Mouse (Mus musculus) mouse trophoblast stem cell (cell line): ENCODE data around the gene Kmt5b.

Experiments
- in situ Hi-C, 2 experiments: fragments of 300-500 bp; cut with MseI, MboI; formaldehyde crosslinking; loops; 2 replicates in 1 of 2; 3 replicates in 1 of 2; pipeline ENCODE4 v1.15.1; 2025

The Kmt5b gene

GRCm38 (mm10) chr19:3768697-3769383, 1.6 kb downstream of the Kmt5b start:
- in situ Hi-C loops = no loop called here

DNA sequence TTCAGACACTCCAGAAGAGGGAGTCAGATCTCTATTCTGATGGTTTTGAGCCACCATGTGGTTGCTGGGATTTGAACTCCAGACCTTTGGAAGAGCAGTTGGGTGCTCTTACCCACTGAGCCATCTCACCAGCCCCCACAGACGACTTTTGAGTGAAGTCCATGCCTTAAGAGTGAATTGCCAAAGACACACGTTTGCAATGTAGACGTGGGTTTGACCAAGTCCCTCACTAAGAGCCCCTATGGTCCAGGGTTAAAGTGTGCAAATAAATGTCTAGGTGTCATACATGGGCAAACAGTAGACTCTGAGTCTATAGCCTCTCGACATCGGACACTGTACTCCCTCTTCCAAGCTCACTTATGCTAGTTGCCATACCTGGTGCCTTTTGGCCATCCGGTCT, 2.3 kb downstream of the Kmt5b start:
- in situ Hi-C loops = no loop called here

DNA sequence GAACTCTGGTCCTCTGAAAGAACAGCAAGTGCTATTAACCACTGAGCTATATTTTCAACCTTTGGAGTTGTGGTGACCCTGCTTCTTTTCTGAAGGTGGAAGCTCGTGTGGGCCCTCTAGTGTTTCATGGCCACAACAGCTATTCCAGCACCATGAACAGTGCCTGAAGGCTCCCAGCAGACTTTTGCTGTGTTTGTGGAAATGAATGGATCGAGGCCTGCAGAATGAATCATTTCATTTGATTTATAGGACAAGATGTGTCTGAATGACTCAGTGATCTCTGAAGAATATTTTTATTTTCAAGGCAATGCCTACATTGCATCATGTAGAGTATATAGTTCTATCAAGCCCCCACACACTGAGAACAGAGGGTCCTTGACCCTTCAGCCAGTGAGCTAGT, 6.9 kb downstream of the Kmt5b start:
- in situ Hi-C loops = no loop called here

- in situ Hi-C loops = no loop called here
Measured at GRCm38 (mm10) chr19:3778713-3779112, 11.5 kb downstream of the Kmt5b start.

DNA sequence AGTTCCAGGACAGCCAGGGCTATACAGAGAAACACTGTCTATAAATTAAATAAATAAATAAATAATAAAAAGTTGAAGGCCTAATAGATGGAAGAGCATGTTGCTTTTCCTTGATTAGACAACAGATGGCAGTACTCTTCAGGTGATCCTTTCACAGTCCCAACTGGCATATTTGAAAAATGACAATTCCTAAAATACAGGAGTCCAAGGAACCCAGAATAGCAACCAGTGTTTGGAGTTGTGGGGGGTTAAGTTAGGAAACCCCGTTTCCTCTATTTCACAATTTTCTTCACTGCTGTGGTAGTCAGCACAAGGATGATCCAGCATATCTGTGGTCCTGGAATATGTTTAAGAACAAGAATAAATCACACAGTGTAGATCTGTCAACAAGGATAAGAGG, 22.9 kb downstream of the Kmt5b start:
- in situ Hi-C loops = no loop called here

DNA sequence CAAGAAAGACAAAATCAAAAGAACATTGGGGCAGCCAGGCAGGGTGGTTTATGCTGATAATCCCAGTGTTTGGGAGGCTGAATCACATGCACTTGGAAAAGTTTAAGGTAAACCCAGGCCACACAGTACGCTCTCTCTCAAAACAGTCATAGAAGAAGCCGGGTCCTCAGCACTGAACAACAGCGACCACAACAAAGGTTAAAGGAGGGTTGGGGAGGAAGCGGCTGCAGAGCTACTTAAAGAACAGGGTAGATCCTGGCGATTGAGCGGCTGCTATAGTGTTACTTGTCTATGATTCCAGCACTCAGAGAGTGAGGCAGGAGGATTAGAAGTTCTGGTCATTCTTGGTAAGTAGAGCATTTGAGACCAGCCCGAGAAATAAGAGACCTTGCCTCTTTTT, 38.3 kb downstream of the Kmt5b start:
- in situ Hi-C loops = no loop called here

DNA sequence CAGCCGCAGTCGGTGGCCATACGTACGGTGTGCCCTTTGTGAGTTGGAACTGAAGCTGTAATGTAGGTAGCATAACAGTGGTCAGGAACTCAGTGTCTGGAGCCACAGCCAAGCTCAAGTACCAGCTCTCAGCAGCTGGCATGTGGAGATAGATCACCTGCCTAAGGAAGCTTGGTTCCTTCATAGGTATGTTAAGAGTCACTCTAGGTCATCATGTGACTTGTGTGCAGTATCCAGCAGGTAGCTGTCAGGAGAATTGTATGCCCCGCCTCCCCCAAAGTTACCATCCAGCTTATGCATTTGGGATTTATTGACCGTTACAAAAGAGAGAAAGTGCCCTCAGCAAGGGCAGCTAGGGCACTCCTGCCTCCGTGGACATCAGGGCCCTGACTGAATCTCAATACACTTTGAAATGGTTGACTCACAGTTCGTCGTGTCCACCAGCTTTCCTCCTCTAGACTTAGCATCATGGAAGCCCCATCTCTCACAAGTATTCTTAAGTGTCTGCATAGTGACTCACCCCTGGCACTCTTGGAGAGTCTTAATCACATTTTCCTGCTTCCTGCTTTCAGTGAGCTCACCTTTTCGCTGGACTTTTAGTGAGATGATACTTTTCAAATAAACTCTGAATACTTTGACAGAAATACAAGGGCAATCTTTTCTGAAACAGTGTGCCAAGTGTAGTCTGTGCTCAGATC, 43.5 kb downstream of the Kmt5b start:
- in situ Hi-C loops = no loop called here

DNA sequence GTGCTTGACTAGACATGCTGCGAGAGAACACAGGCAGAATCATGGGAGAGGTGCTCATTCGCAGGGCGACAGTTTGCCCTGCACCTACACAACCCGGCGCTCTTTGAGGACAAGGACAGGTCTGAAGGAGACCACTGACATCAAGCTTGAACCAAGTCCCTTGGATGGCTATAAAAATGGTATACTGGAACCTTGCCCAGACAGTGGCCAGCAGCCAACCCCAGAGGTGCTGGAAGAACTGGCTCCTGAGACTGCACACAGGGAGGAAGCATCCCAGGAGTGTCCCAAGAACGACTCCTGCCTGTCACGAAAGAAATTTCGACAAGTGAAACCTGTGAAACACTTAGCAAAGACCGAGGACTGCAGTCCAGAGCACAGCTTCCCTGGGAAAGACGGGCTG, 47.2 kb downstream of the Kmt5b start:
- in situ Hi-C loops = no loop called here

DNA sequence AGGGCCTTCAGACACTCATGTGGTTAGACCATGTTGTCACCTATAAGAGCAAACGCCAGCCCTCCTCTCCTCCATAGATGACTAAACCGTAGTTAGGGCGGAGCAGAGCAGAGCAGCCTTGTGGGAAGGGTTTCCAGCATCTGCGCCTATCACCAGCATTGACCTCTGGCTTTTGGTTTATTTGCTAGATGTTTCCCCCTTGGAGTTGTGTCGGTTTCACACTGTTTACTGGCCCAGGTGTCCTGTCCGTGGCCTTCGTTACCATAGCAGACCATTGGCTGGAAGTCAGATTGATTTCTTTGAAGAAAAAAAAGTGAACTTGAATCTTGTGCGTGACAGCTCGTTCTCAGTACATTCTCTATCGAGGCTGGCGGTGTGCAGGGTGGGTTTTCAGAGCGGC, 48.6 kb downstream of the Kmt5b start:
- in situ Hi-C loops = no loop called here

GRCm38 (mm10) chr19:3819080-3819479, 51.9 kb downstream of the Kmt5b start:
- in situ Hi-C loops = no loop called here

GRCm38 (mm10) chr19:3819899-3820444, 52.8 kb downstream of the Kmt5b start:
- in situ Hi-C loops = no loop called here

DNA sequence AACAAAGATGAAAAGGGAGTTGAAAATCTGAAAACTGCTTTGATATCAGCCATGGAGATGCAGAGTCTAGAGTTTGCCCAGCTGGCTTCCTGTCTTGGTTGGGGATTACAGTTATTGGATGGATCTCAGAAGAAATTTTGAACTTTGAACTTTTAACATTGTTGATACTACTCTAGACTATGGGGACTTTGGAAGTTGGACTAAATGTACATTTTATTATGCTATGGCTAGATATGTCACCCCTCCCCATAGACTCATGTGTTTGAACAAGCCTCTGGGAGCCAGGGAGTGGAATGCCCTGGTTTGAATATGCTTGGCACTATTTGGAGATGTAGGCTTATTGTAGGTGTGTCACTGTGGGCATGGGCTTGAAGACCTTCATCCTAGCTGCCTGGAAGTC, 57.8 kb downstream of the Kmt5b start:
- in situ Hi-C loops = no loop called here

GRCm38 (mm10) chr19:3829863-3830262, 62.6 kb downstream of the Kmt5b start:
- in situ Hi-C loops = no loop called here

DNA sequence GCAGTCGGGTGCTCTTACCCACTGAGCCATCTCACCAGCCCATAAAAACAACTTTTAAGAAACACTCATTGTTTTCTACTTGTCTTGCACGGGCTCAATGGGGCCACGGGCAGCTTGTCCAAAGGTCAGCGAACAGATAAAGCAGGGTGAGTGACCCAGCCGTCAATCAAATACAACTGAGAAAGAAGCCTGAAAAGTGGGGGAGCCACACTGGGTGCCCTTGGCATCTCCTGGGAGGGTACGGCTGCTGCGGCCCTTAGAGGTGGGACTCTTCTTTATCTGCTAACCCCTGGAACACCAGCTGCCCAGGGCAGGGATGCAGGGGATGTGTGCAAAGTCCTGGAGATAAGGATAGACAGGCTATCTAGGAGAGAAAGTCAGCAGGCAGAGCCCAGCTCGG, 64.5 kb downstream of the Kmt5b start:
- in situ Hi-C loops = no loop called here

- in situ Hi-C loops = no loop called here
Measured at GRCm38 (mm10) chr19:3832851-3833353, 65.7 kb downstream of the Kmt5b start.

GRCm38 (mm10) chr19:3834301-3834700, 67.1 kb downstream of the Kmt5b start:
- in situ Hi-C loops = no loop called here

DNA sequence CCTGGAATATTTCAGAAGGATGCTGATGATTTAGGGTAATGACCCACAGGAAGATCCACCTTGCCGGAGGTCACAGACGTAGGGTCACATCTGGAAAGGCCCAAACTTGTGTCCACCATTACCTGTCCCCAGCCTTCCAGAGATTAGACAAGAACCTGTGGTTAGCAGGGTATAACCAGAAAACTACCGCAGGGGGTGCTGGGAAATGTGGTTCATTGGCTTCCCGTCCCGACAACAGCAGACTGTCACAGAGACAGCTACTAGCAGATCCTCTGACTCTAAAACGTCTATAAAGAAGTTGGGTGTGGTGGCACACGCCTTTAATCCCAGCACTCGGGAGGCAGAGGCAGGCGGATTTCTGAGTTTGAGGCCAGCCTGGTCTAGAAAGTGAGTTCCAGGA, 69.6 kb downstream of the Kmt5b start:
- in situ Hi-C loops = no loop called here

GRCm38 (mm10) chr19:3838931-3839330, 71.7 kb downstream of the Kmt5b start:
- in situ Hi-C loops = no loop called here

DNA sequence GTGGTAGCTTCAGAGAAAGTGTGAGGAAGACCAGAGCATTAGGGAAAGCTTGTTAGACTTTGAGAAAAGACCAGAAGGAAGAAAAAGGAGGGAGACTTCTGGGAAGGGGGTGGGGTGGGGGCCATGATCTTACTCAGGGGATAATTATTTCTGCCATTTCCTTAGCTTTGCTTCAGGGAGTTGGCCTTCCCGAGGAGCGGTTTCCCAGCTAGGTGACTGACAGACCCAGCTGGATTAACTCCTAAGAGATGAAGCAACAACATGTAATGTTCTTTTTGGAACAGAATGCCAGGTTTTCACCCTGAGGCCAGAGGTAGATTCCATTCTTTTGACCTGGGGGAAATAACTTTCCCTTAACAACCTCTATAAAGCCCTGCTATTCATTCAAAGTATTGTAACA, 72.5 kb downstream of the Kmt5b start:
- in situ Hi-C loops = no loop called here

DNA sequence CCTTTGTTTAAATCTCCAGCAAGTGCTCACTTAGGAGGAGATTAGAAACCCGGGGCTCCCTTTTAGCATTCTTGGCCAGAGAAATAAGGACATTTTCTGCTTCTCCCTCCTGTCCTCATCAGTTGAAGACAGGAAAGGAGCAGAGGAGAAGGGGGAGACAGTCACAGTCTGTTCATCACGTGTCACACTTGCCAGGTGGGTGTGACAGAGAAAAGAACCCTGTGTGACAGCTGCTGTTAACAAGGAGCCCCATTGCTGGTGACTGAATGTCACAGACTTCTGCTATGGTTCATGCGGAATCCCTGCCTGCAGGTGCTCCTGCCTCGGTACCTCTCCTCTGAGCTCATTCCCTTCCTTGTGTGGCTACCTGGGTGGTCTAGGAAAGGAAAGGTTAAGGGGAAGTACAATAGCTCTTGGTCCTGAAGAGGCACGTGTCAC, 73.0 kb downstream of the Kmt5b start:
- in situ Hi-C loops = no loop called here

GRCm38 (mm10) chr19:3840685-3841084, 73.5 kb downstream of the Kmt5b start:
- in situ Hi-C loops = no loop called here

DNA sequence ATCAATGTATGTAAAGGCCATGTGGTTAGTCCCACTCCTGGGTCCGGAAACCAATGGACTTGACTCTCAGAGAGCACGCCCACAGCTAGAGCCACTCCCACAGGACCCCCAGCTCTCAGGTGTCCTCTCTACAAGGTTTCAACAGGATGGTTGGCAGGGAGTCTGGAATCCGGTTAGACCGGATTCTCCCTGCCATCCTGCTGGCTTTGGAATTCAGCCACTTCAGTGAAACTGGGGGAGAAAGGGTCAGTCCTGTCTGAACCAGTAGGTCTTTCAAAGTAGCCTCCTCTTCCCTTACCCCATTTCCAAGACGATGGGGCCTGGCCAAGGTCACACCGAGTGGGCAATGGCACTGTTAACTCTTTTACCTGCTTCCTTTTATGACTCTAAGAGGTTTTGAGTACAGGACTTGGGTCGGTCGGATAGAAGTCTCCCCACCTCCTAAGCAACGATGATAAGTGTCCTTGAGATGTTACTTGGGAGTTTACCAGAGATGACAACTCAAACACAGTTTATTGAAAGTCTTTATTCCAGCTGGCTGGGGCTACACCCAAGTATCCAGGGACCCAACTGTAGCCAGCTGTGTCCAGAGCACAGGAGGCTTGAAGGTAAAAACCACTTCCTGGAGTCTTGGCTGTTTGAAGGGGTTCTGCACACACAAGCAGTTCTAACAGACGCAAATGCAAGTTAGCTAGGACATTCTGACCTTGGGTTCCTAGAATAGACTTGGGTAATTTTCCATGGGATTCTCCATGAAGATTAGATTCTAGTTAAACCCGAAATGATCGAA, 75.3 kb downstream of the Kmt5b start:
- in situ Hi-C loops = no loop called here
